Mouse (Mus musculus) spleen, postnatal 36 days (tissue): Measurements from ENCODE around the gene Olfr1414.
"Not testable (repeated sequence)": the region's sequence is repeated elsewhere in the genome, so short reads cannot be mapped to it uniquely, and the experiment has no call there.

Experiments used
- DNase-seq, 2 experiments: peaks; one replicate each; pipeline ENCODE4 v3.0.0; 2022; ENCODE audit warnings: low spot score in 2 of 2, mixed read lengths in 1 of 2

The Olfr1414 gene

GRCm38 (mm10) chr1:92518561-92518960 is at the start of gene Olfr1414:
Gene Olfr1414, minus strand, starts transcription at chr1:92518661.
- no peak for DNase-seq

GRCm38 (mm10) chr1:92545929-92546328 is 27.5 kb upstream of the Olfr1414 start:
- no peak for DNase-seq

DNA sequence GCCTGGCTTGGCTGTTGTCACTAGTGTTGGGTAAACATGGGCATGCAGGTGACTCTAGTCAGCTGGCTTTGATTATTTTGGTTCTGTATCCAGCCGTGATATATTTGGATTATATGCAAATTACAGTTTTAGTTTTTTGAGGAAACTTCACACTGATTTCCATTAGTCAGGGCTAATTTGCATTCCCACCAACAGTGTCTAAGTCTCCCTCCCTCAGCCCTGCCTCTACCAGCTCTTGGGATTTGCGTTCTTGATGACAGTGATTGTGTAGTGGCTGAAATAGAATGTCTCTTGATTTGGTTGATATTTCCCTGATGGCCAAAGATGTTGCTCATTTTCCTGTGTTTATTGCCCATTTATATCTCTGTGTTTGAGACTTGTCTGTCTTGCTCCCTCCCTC is 20.6 kb upstream of the Olfr1414 start:
- no peak for DNase-seq

DNA sequence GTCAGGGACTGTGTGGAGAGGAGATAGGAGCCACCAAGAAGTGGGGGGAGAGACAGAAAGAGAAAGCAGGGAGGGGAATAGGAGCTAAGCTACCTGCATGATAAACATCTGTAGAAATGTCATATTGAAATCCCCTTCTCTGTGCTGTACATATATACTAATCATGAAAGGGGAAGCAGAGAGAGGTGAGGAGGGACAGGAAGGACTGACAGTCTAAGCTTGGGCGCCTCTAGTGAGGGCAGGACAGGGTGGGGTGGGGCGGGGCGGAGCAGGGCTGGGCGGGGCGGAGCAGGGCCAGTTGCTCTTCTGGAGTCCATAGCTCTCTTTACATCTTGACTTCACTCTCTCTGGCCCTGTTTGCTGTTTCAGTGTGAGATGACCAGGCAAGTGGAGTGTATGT is 18.5 kb upstream of the Olfr1414 start:
- no peak for DNase-seq

DNA sequence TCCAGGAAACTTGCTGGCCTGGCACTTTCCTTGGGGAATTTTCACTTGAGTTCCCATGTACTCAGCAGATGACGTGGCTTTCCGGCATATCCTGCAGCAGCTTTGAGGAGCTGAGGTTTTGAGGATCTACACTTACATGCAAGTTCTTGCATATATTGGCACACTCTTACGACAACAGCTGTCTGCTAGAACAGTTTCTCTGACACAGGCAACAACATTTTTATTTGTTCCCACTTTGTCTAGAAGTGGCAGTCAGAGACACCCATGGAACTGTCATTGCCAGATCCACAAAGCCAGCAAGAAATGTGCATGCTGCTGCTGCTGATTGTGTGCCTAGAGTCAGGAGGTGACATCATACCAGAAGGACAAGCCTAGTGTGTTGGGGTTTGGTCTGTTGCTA is 5.3 kb upstream of the Olfr1414 start:
- DNase-seq, result no peak

DNA sequence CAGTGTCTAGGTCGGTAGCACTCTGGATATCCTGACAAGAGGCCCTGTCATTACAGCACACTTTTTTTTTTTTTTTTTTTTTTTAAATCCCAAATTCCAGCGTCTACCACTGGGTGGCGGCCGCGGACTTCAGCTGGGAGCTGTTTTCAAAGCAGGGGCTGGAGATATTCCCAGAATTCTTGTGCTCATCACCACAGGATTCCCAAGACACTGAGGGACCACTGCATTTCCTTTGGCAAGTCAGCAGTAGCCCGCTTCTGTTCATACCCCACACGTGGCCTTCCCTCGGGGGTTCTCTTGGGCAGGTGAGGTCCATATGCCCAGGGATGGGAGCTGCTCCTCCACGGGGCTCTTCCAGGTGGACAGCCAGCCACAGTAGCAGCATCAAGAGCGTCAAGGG is 2.9 kb upstream of the Olfr1414 start:
- DNase-seq, result no peak

DNA sequence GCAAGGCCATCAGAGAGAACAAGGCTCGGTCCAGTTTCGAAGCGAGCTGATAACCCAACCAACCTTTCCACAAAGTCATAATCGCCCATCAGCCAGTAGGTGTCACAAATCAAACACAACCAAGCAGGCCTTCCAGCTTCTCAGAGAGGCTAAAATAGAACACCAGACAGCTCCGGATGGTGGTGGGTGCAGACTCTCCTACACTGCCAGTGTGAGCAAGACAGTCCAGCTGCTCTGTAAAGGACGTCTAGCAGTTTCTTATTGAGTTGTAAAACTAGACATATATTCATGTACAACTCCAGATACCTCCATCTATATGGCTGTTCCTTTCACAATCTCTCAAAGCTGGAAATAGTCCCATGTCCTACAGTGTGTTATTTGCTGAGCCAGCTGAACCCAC is 585 bp upstream of the Olfr1414 start:
- no peak for DNase-seq

GRCm38 (mm10) chr1:92515390-92515789 is 3.1 kb downstream of the Olfr1414 start:
- no peak for DNase-seq

DNA sequence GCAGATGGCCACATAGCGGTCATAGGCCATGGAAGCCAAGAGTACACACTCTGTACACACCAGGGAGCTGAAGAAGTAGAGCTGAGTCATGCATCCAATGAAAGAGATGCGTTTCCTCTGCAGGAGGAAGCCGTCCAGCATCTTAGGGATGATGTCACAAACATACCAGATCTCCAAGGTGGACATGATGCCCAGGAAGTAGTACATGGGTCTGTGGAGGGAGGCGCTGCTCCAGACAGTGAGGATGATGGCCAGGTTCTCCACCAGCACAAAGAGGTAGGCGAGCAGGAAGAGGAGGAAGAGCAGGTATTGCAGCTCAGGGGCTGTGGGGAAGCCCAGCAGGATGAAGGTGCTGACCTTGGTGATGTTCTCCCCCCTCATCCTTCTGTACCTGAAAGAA is 6.8 kb downstream of the Olfr1414 start:
- not testable (repeated sequence) for DNase-seq

- no peak for DNase-seq
Observed at GRCm38 (mm10) chr1:92496001-92496400, 22.5 kb downstream of the Olfr1414 start, which contains the start of gene Olfr1415. Gene Olfr1415, minus strand, starts transcription at chr1:92496101.

- DNase-seq, result no peak
Observed at GRCm38 (mm10) chr1:92485013-92485412, 33.4 kb downstream of the Olfr1414 start, which contains the start of gene Olfr1416. Gene Olfr1416, minus strand, starts transcription at chr1:92485113.

DNA sequence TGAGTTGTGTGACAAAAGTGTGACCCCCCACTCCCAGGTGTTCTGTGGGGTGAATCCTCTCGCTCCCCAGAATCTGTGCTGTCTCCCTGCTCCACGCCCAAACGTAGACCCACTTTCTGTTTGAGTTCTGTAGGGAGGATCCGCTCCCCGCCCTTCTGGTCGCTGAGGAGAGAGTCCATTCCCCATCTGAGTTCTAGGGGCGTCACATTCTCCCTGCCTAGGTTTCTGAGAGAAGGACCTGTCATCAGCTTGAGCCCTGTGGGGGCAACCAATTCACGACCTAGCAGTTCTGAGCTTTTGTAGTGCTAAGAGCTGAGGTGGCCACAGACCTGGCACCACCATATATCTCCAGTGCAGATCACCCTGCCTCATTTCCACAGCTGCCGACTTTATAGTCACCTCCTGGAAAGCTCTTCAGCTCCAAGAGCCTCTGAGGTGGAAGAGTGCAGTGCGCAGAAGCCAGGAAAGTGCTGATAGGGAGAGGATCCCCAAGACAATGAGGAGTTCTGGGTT is 44.3 kb downstream of the Olfr1414 start:
- DNase-seq, result no peak

DNA sequence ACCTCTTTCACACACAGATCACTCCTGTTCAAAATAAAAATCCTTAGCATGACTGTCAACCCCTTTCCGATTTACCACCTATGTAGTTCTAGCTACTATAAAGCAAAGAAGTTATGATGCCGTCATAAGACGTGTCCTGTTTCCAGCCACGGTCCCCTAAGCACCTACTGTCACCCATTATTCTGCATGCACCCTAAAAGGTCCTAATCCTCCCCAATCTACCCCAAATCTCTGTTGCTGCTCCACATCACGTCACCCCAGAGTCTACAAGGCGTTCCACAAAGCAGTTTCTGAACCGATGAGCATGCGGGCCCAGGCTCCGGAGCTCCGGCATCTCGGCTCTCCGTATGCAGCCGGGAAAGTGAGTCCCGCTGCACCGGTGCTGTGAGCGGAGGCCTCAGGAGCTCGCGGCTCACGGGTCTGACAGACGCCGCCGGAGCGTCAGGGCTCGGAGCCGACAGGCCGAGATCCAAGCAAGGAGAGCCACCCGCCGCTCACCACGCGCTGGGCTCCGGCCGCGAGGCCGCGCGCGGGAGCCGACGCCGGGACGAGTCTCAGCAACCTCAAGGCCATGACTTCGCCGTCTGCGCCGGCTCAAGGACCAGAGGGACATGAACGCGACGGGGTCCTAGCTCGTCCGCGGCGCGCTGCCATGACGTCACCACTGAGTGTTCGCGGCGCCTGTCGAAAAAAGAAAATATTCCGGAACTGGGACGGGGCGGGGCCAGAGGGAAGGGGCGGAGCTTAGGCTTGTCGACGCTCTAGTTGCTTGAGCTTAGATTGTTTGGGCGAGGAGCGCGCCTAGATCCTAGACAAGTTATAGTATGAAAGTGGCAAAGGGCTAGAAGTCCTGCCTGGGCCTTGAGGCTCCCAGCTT is 45.1 kb downstream of the Olfr1414 start, which contains the start of gene Ndufa10:
Ndufa10 (minus strand) TSS at position 696 of the 877 bp plus-strand sequence.
- peak; percentile 84 to 90 for DNase-seq

- peak; percentile 10 to 13 for DNase-seq
Observed at GRCm38 (mm10) chr1:92468891-92469290, 49.6 kb downstream of the Olfr1414 start.

GRCm38 (mm10) chr1:92458416-92458815 is 60.0 kb downstream of the Olfr1414 start:
- no peak for DNase-seq

GRCm38 (mm10) chr1:92457758-92458157 is 60.7 kb downstream of the Olfr1414 start:
- DNase-seq, result no peak
